Mouse (Mus musculus) forebrain, embryonic 15.5 days (tissue): Measurements from ENCODE around the gene AC134908.4. TPM values are rescaled to one million over a fixed set of nuclear protein-coding genes. Genes with fewer than 3 reads are reported as not detected.
"Not testable (repeated sequence)": the region's sequence is repeated elsewhere in the genome, so short reads cannot be mapped to it uniquely, and the experiment has no call there.

Experiments used
- ATAC-seq: fragments of 200-750 bp; cut with Nextera tagmentation; replicated peaks from 2 replicates; pipeline ENCODE4 v1.8.0; 2017; ENCODE audit warnings: mild to moderate bottlenecking, moderate TSS enrichment, moderate library complexity
- H3K27ac ChIP-seq: fragments of 300-500 bp; sonication (generic); replicated peaks from 2 replicates; pipeline ENCODE4 v1.5.1; 2015; ENCODE audit warnings: mild to moderate bottlenecking, inconsistent platforms
- H3K27me3 ChIP-seq: fragments of 300-500 bp; sonication (generic); 2 replicates; pipeline ENCODE4 v1.6.1; 2015; ENCODE audit warnings: inconsistent platforms
- H3K36me3 ChIP-seq: fragments of 300-500 bp; sonication (generic); 2 replicates; pipeline ENCODE4 v1.6.1; 2015; ENCODE audit warnings: mild to moderate bottlenecking, inconsistent platforms
- H3K4me1 ChIP-seq: fragments of 300-500 bp; sonication (generic); 2 replicates; pipeline ENCODE4 v1.6.1; 2015; ENCODE audit warnings: inconsistent platforms
- H3K4me2 ChIP-seq: fragments of 300-500 bp; sonication (generic); replicated peaks from 2 replicates; pipeline ENCODE4 v1.6.1; 2015; ENCODE audit warnings: mild to moderate bottlenecking, inconsistent platforms
- H3K4me3 ChIP-seq: fragments of 300-500 bp; sonication (generic); 2 replicates; pipeline ENCODE4 v1.5.1; 2015; ENCODE audit warnings: mild to moderate bottlenecking, inconsistent platforms
- H3K9ac ChIP-seq: fragments of 300-500 bp; sonication (generic); replicated peaks from 2 replicates; pipeline ENCODE4 v1.6.1; 2015; ENCODE audit warnings: mild to moderate bottlenecking, inconsistent platforms
- H3K9me3 ChIP-seq: fragments of 300-500 bp; sonication (generic); 2 replicates; pipeline ENCODE4 v1.6.1; 2016; ENCODE audit warnings: inconsistent platforms
- WGBS: fragments of 180-500 bp; shearing (Covaris S2); methylation state at CpG from one replicate; pipeline ENCODE4 v1.1.7; 2015; ENCODE audit warnings: mixed read lengths; 5-methylcytosine and 5-hydroxymethylcytosine counted together
- microRNA-seq: library from miRNA; unstranded; fragments of <30 nt; microRNA quantifications from one replicate; pipeline ENCODE4, GENCODE M21; 2016
- polyA plus RNA-seq: library from polyadenylated mRNA; unstranded; fragments of >200 nt; fragmentation: Nextera tagmentation; extraction: Ambion mirVana; gene quantifications from 2 replicates; pipeline ENCODE4 v1.2.1, GENCODE M21; 2015

Gene AC134908.4
- polyA plus RNA-seq, 1 experiment from 2014 or later = not detected

DNA sequence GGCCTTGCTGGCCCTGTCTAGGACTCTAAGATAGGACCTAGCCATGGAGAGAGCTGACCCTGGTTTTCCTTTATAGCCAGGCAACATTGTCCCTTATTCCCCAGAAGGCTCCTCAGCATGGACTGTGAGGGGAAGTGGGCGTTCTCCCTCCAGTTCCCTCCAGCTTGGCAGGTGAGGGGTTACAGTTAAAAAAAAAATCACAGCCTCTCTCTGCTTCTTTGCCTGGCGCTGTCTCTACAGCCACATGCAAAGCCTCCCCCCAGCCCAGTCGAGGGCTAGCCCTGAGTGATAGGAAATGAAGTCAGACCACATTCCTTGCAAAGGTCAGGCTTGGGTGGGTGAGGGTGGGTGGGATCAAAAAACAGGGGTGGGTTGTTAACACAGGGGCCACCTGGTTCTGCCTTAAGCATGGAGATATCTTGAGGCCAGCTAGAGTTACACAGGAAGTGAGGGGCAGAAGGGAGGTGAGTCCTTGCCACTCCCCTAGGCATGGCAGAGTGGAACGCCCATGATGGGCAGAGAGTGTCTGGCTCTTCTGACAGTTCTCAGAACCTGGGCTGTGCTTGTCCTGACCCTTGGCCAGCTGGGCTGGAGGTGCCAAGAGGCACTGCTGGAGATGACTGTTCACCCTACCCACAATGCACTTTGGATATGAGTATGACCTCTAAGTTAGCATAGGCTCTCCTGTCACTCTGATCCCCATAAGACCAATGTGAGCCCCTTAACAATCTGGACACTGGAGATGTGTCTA is 39.7 kb downstream of the AC134908.4 start:
- H3K4me3 ChIP-seq = no peak overlapping the region
- no peaks in the 10 kb centered on the region for H3K27me3 ChIP-seq
- ATAC-seq = no peak
- no peaks in the 10 kb centered on the region for H3K9me3 ChIP-seq
- no peaks in the 10 kb centered on the region for H3K36me3 ChIP-seq
- 59% methylated on average over 4 of the region's 4 CpGs for WGBS
- no peak overlapping the region for H3K4me2 ChIP-seq
- no peak overlapping the region for H3K27ac ChIP-seq
- no peak overlapping the region for H3K9ac ChIP-seq
- peaks cover 6% of the 10 kb centered on the region; the same call in 1 of the 2 replicates for H3K4me1 ChIP-seq

DNA sequence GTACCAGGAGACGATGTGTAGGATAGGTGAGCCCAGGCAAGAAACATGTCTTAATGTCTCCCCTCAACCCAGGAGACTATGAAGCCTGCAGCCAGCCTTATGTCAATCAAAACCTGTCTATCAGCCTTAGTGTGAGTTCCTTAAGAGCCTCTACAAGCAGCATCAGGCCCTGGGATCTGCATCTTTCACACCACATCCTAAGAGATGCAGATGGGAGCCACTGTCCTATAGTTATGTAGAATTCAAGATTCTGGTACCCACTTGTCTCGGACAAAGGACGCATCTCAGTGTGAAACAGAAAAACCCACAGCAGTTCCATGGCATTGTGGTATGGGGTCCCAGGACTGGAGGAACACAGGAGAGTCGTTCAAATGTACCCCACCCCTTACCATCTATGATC is 40.4 kb downstream of the AC134908.4 start:
- H3K4me2 ChIP-seq = no peak overlapping the region
- H3K36me3 ChIP-seq = no peaks in the 10 kb centered on the region
- no peak overlapping the region for H3K27ac ChIP-seq
- no peak overlapping the region for H3K4me3 ChIP-seq
- 77% methylated on average over 4 of the region's 4 CpGs for WGBS
- H3K9me3 ChIP-seq = no peaks in the 10 kb centered on the region
- peaks cover 6% of the 10 kb centered on the region; the same call in 1 of the 2 replicates for H3K4me1 ChIP-seq
- ATAC-seq = no peak
- H3K9ac ChIP-seq = no peak overlapping the region
- H3K27me3 ChIP-seq = no peaks in the 10 kb centered on the region

DNA sequence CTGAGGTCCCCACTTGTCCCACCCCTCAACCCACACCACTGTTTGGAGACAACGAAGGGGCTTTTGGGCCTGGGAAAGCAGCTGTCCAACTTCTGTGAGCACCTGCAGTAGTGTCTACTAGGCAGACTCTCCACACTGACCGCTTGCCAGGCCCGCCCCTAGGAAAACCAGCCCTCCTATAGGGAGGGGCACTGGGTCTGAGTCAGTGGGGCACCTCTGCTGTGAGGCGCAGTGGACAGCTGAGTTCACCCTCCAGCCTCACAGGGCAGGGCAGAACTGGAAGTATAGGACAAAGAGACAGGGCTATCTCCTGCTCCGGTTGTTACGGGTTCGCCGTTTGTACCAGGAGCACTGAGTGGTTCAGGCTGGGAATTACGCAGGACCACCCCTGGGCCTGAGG is 41.2 kb downstream of the AC134908.4 start, which contains the start of gene Msln:
Gene Msln, minus strand, starts transcription at position 138 of the 400 bp plus-strand sequence.
- H3K4me1 ChIP-seq = peaks cover 6% of the 10 kb centered on the region; the same call in 1 of the 2 replicates
- H3K4me3 ChIP-seq = no peak within 1 kb of the TSS
- H3K9ac ChIP-seq = no peak within 1 kb of the TSS
- 79% methylated on average over 9 of the region's 9 CpGs for WGBS
- H3K27ac ChIP-seq = no peak within 1 kb of the TSS
- ATAC-seq = no peak
- no peaks in the 10 kb centered on the region for H3K27me3 ChIP-seq
- H3K4me2 ChIP-seq = no peak within 1 kb of the TSS
- no peaks in the 10 kb centered on the region for H3K9me3 ChIP-seq
- no peaks in the 10 kb centered on the region for H3K36me3 ChIP-seq

DNA sequence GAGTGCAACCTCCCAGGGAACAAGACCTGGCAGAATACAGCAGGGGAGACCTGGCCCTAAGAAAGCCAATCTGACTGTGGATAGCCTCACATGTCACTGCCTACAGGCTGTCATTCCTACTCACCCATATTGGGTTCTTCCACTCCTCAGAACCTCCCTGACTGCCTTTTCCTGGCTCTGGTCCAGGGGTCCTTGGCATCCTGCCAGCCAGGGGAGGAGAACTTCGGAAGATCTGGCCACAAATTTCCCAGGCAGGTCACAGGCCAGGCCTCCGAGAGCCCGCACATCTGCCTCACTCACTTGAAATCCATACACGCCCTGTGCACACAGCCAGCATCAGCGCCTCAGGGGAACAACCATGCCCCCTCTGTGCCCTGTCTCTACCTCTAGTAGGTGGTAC is 44.0 kb downstream of the AC134908.4 start:
- H3K4me3 ChIP-seq = no peak overlapping the region
- 37% methylated on average over 5 of the region's 5 CpGs for WGBS
- H3K4me2 ChIP-seq = no peak overlapping the region
- no peaks in the 10 kb centered on the region for H3K9me3 ChIP-seq
- no peaks in the 10 kb centered on the region for H3K36me3 ChIP-seq
- no peak for ATAC-seq
- H3K4me1 ChIP-seq = peaks cover 6% of the 10 kb centered on the region; the same call in 1 of the 2 replicates
- H3K9ac ChIP-seq = no peak overlapping the region
- H3K27me3 ChIP-seq = no peaks in the 10 kb centered on the region
- H3K27ac ChIP-seq = no peak overlapping the region

DNA sequence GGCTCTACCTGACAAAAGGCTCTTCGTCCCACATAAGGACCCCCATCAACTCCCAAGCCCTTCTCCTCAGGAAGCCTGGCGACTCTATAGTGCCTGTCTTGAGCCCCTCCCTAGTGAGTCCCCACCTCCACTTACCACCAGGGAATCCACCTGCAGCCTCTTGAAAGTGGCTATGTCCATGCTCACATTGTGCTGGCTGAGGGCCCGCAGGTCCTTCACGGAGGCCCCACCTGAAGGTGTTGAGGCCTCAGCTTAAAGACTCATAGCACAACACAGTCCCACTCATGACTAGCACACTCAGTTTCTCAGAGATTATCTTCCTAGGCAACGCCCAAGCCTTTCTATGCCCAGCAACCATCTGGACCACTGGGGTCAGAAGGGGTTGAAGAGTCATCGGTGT is 46.1 kb downstream of the AC134908.4 start:
- no peaks in the 10 kb centered on the region for H3K9me3 ChIP-seq
- no peak overlapping the region for H3K4me2 ChIP-seq
- ATAC-seq = no peak
- no peaks in the 10 kb centered on the region for H3K27me3 ChIP-seq
- H3K27ac ChIP-seq = no peak overlapping the region
- H3K4me3 ChIP-seq = no peak overlapping the region
- peaks cover 6% of the 10 kb centered on the region; the same call in 1 of the 2 replicates for H3K4me1 ChIP-seq
- no peaks in the 10 kb centered on the region for H3K36me3 ChIP-seq
- H3K9ac ChIP-seq = no peak overlapping the region
- WGBS = 86% methylated on average over 6 of the region's 6 CpGs

DNA sequence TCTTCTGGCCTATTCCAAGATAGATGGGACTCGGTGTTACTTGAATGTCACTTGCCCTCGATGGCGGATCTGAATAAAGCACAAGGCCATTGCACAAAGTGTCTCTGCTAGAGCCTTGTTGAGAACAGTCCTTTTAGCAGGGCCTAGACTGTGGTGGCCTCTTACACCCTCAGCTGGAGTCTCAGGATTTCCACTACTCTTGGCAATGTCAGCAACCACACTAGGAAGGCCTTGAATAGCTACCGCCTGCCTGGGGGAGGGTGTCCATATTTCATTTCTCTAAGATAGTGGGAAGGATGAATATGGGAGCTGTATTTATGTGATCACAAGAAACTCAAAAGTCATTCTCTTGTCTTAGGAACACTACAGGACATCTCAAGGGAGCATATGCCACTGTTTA is 47.2 kb downstream of the AC134908.4 start:
- ATAC-seq = no peak
- 94% methylated on average over 4 of the region's 4 CpGs for WGBS
- peaks cover 6% of the 10 kb centered on the region; the same call in 1 of the 2 replicates for H3K4me1 ChIP-seq
- H3K27me3 ChIP-seq = no peaks in the 10 kb centered on the region
- no peaks in the 10 kb centered on the region for H3K36me3 ChIP-seq
- H3K4me2 ChIP-seq = no peak overlapping the region
- no peak overlapping the region for H3K9ac ChIP-seq
- no peak overlapping the region for H3K27ac ChIP-seq
- no peaks in the 10 kb centered on the region for H3K9me3 ChIP-seq
- H3K4me3 ChIP-seq = no peak overlapping the region

DNA sequence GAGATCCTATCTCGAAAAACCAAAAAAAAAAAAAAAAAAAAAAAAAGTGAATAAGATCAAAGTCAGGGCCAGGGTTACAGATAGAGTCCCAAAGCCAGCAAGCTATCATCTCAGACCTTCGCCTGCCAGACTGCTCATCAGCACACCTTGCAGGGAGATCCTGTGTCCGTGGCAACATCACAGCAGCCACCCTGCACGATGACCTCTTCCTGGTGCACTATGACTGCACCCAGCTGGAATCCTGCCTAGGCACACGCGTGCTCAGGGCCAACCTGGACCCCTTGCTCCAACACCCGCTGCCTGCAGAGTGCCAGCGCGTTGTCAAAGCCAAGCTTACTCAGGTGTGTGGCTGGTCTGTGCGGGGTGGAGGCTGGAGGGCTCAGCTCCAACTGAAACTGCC is 51.1 kb downstream of the AC134908.4 start:
- WGBS = 78% methylated on average over 9 of the region's 10 CpGs
- no peak overlapping the region for H3K4me3 ChIP-seq
- ATAC-seq = no peak
- H3K4me2 ChIP-seq = no peak overlapping the region
- H3K4me1 ChIP-seq = no peaks in the 10 kb centered on the region
- no peaks in the 10 kb centered on the region for H3K36me3 ChIP-seq
- no peak overlapping the region for H3K9ac ChIP-seq
- no peak overlapping the region for H3K27ac ChIP-seq
- H3K27me3 ChIP-seq = no peaks in the 10 kb centered on the region
- H3K9me3 ChIP-seq = no peaks in the 10 kb centered on the region

DNA sequence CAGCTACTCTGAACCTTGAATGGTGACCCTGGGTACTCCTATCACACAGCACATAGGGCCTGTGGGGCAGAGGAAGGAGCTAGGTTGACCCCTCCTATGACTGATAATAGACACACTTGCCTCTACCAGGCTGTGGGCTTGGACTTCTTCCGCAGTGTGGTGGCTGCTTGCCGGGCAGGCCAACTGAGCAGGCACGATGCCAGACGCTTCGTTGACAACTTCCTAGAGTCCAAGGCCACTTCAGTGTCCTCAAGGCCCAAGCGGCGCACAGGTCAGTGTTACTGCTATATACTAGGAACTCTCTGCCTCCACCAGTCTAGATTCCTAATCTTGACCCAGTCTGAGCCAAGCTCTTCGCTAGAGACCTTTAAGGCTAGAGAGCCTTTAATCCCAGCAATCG is 51.6 kb downstream of the AC134908.4 start:
- no peaks in the 10 kb centered on the region for H3K4me1 ChIP-seq
- WGBS = 92% methylated on average over 9 of the region's 9 CpGs
- no peaks in the 10 kb centered on the region for H3K36me3 ChIP-seq
- no peak overlapping the region for H3K4me2 ChIP-seq
- H3K27ac ChIP-seq = no peak overlapping the region
- ATAC-seq = no peak
- H3K9ac ChIP-seq = no peak overlapping the region
- no peaks in the 10 kb centered on the region for H3K9me3 ChIP-seq
- no peak overlapping the region for H3K4me3 ChIP-seq
- H3K27me3 ChIP-seq = no peaks in the 10 kb centered on the region

DNA sequence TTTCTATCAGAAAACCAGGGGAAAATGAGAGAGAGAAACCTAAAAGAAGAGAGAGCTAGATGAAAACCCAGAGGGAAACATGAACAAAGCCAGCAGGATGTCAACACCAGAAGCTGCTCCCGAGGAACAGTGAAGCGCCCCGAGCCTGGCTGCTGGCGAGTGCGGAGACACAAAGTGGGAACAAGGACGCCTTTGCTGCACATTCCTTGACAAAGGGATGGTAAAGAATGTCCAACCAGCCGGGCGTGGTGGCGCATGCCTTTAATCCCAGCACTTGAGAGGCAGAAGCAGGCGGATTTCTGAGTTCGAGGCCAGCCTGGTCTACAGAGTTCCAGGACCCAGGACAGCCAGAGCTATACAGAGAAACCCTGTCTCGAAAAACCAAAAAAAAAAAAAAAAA is 54.0 kb downstream of the AC134908.4 start:
- H3K27me3 ChIP-seq, H3K4me1 ChIP-seq, H3K9me3 ChIP-seq, H3K9ac ChIP-seq, H3K4me3 ChIP-seq, H3K36me3 ChIP-seq, ATAC-seq, H3K27ac ChIP-seq, H3K4me2 ChIP-seq: not testable (repeated sequence)
- whole genome bisulfite sequencing = 71% methylated on average over 12 of the region's 12 CpGs

Small RNA genes lying within 50 kb of the gene (microRNA-seq; reads per million reads assigned to microRNA genes)
- gene Gm25083 = not detected
- not detected for gene Mir3082
- gene Mir6966 = not detected

Other genes starting within 250 kb of the AC134908.4 start
- 24.0 and 26.9 TPM in 2 replicates for gene Sox8, start 225.0 kb downstream of the AC134908.4 start, polyA plus RNA-seq
- 17.0 and 18.1 TPM in 2 replicates for gene Lmf1, start 216.6 kb downstream of the AC134908.4 start, polyA plus RNA-seq
- 1.6 and 1.7 TPM in 2 replicates for gene Gng13, start 78.5 kb downstream of the AC134908.4 start, polyA plus RNA-seq
- gene Chtf18, start 68.2 kb downstream of the AC134908.4 start, polyA plus RNA-seq = 14.5 and 14.8 TPM in 2 replicates
- gene Rpusd1, start 68.0 kb downstream of the AC134908.4 start, polyA plus RNA-seq = 24.2 and 26.3 TPM in 2 replicates
- not detected in 2 replicates for gene Mslnl, start 59.6 kb downstream of the AC134908.4 start, polyA plus RNA-seq
- 0.31 and 0.72 TPM in 2 replicates for gene Msln, start 41.3 kb downstream of the AC134908.4 start, polyA plus RNA-seq
- gene Narfl, start 21.9 kb downstream of the AC134908.4 start, polyA plus RNA-seq = 30.9 and 31.2 TPM in 2 replicates
- 115 and 121 TPM in 2 replicates for gene Haghl, start 10.0 kb downstream of the AC134908.4 start, polyA plus RNA-seq
- gene Ccdc78, start 9.1 kb downstream of the AC134908.4 start, polyA plus RNA-seq = 0.17 and 0.26 TPM in 2 replicates
- gene Fam173a, start 2.8 kb downstream of the AC134908.4 start, polyA plus RNA-seq = 71.4 and 84.2 TPM in 2 replicates
- gene Metrn, start 1.5 kb upstream of the AC134908.4 start, polyA plus RNA-seq = 31.4 and 37.3 TPM in 2 replicates
- 33.2 and 35.3 TPM in 2 replicates for gene Fbxl16, start 13.4 kb upstream of the AC134908.4 start, polyA plus RNA-seq
- gene Wdr24, start 28.0 kb upstream of the AC134908.4 start, polyA plus RNA-seq = 34.2 and 34.3 TPM in 2 replicates
- 65.9 and 67.0 TPM in 2 replicates for gene Jmjd8, start 33.2 kb upstream of the AC134908.4 start, polyA plus RNA-seq
- gene Stub1, start 37.7 kb upstream of the AC134908.4 start, polyA plus RNA-seq = 308 and 313 TPM in 2 replicates
- gene Rhbdl1, start 41.6 kb upstream of the AC134908.4 start, polyA plus RNA-seq = 29.1 and 30.8 TPM in 2 replicates
- 8.3 and 10.1 TPM in 2 replicates for gene Gm20683, start 46.1 kb upstream of the AC134908.4 start, polyA plus RNA-seq
- gene Rhot2, start 49.2 kb upstream of the AC134908.4 start, polyA plus RNA-seq = 15.2 and 16.1 TPM in 2 replicates
- 18.8 and 24.8 TPM in 2 replicates for gene Wdr90, start 65.8 kb upstream of the AC134908.4 start, polyA plus RNA-seq
- 14.4 and 16.7 TPM in 2 replicates for gene Mcrip2, start 73.1 kb upstream of the AC134908.4 start, polyA plus RNA-seq
- gene Mettl26, start 79.4 kb upstream of the AC134908.4 start, polyA plus RNA-seq = 61.8 and 62.0 TPM in 2 replicates
- 0.55 and 0.60 TPM in 2 replicates for gene Wfikkn1, start 85.2 kb upstream of the AC134908.4 start, polyA plus RNA-seq
- 50.8 and 52.6 TPM in 2 replicates for gene Rab40c, start 124.1 kb upstream of the AC134908.4 start, polyA plus RNA-seq
- gene Pigq, start 149.3 kb upstream of the AC134908.4 start, polyA plus RNA-seq = 51.7 and 53.4 TPM in 2 replicates
- not detected in 2 replicates for gene Nhlrc4, start 149.3 kb upstream of the AC134908.4 start, polyA plus RNA-seq
- gene A930017K11Rik, start 156.9 kb upstream of the AC134908.4 start, polyA plus RNA-seq = 0.09 TPM in 1 of 2 replicates, not detected in the other
- 23.9 and 24.8 TPM in 2 replicates for gene Capn15, start 190.1 kb upstream of the AC134908.4 start, polyA plus RNA-seq